Comparison of ENCODE assay signal across 8 mouse cellular contexts in the genomic region with DNA sequence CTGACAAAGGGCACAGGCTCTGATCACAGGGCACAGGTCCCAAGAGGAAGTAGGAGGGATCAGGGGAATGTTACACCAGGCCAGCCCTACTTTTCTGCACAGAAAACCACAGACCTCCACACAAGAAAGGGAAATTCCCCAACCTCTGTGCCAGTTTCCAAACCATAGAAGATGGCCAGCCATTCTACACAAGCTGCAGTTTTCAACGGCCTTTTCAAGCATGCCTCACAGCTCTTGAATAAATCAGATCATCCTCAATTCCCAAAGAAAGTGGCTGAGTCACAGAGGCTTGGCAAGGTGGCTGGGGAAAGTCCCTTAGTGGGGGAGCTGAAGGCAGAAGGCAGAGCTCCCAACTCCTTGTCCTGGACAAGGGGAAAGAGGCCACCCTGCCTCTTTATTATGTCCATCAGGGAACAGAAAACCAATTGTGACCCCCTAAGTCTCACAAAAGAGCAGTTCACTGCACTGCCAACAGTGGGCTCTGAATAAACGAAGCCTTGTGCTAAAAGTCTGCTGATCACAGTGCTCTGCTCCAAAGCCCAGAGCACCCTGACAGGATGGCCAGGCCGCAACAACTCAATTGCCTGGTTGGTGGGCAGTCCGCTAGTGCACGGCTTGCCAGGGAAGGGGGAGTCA.
DNase-seq lines count a peak whose midpoint lies in the region; ATAC-seq and TF ChIP-seq lines count a peak whose summit lies in the region.

No protein-coding gene starts in this region.

- DNase-seq in heart, adult 11 months: peak; percentile 96
- peak; percentile 75 for DNase-seq in gastrocnemius, adult 2 months
- peak in 1 of 2 experiments; percentile 58 for DNase-seq in left cerebral cortex, adult 2 months (ENCODE audit: extremely low spot score in 1 of 2, low spot score in 2 of 2)
- DNase-seq in right cerebral cortex, postnatal 10 days (ENCODE audit: low spot score in 2 of 2): peak; percentile 81 to 88
- DNase-seq in kidney, postnatal 36 days: no peak
- no peak for DNase-seq in ovary, postnatal 14 days (ENCODE audit: low spot score)

- no peaks in the 10 kb centered on the region for H3K4me1 ChIP-seq in heart, embryonic 11.5 days (ENCODE audit: control insufficient read depth, insufficient read depth, low read length)
- H3K4me1 ChIP-seq in brown adipose tissue, adult 24 weeks (ENCODE audit: control insufficient read depth, insufficient read depth, insufficient read length, low read length): peaks cover 13% of the 10 kb centered on the region; the same call in 1 of the 2 replicates

- no peak overlapping the region for H3K27ac ChIP-seq in heart, embryonic 11.5 days (ENCODE audit: low read depth, low read length)
- 0 out of 2 replicates have a peak overlapping the region, but pooled peaks have one; percentile 26 for H3K27ac ChIP-seq in brown adipose tissue, adult 24 weeks (replicated peaks; ENCODE audit: low read depth, low read length)
- peak overlapping the region; percentile 60 for H3K27ac ChIP-seq in gastrocnemius, adult 2 months
- peak overlapping the region; percentile 70 for H3K27ac ChIP-seq in left cerebral cortex, adult 2 months

- no peaks in the 10 kb centered on the region for H3K9me3 ChIP-seq in heart, embryonic 11.5 days (replicated peaks; ENCODE audit: control insufficient read depth, low read length)

- no peaks in the 10 kb centered on the region for H3K27me3 ChIP-seq in heart, embryonic 11.5 days (ENCODE audit: control insufficient read depth, insufficient read depth, low read length)

- H3K36me3 ChIP-seq in heart, embryonic 11.5 days (ENCODE audit: control insufficient read depth, insufficient read depth, low read length): no peaks in the 10 kb centered on the region

- ATAC-seq in heart, embryonic 11.5 days (replicated peaks; ENCODE audit: insufficient number of reproducible peaks, low FRiP score, low TSS enrichment): no peak

- no peak overlapping the region for H3K4me2 ChIP-seq in heart, embryonic 11.5 days

- no peak for TF ChIP-seq CTCF in gastrocnemius, adult 2 months (IDR thresholded peaks at IDR 0.05)
- TF ChIP-seq CTCF in left cerebral cortex, adult 2 months (IDR thresholded peaks at IDR 0.05): peak; percentile 39

- intact Hi-C loops in gastrocnemius, adult 2 months (cut with DNase I): no loop called here
- intact Hi-C loops in left cerebral cortex, adult 2 months (cut with DNase I): loop anchor here (1.0 kb wide), 2 partner anchors 17 to 805 kb away; partner anchors contain the start of gene Pik3r1

- H3K9ac ChIP-seq in heart, embryonic 11.5 days (ENCODE audit: low read depth, low read length): no peak overlapping the region

- no peak overlapping the region for H3K4me3 ChIP-seq in heart, embryonic 11.5 days (ENCODE audit: low read depth, low read length)
- H3K4me3 ChIP-seq in brown adipose tissue, adult 24 weeks (ENCODE audit: insufficient read depth, low read depth, low read length): no peak overlapping the region
- no peak overlapping the region for H3K4me3 ChIP-seq in gastrocnemius, adult 2 months
- no peak overlapping the region for H3K4me3 ChIP-seq in left cerebral cortex, adult 2 months

- WGBS in heart, embryonic 11.5 days (ENCODE audit: insufficient replicate concordance): 64% methylated on average over 5 of the region's 5 CpGs

Comparison
In these comparisons a context has a peak if more than half of its experiments do, and no peak if none do; other contexts are left out.
1. DNase-seq: peak in heart, adult 11 months (single experiment), gastrocnemius, adult 2 months (single experiment) and right cerebral cortex, postnatal 10 days (2 of 2); none in kidney, postnatal 36 days (0 of 2) and ovary, postnatal 14 days (single experiment).